Mouse (Mus musculus): ENCODE data around the gene Fhl1.

DNA sequence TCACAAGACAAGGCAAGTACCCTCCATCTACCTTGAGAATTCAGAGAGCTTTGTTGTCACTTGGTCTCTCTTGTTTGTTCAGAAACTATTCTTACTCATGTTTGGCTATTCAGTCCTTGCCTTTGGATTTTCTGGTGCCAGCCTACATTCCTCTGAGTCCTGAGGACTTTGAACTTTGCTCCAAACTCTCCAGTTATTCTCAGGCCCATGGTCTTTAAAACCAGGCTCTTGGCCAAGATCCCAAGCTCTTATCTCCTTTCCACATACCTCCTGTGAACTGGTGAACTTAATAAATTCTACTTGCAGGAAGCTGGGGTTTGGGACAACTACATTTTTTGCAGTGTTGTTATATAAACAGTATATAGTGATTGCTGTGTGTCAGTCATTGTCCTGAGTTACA is 38.3 kb downstream of the Fhl1 start:
- TF ChIP-seq EP300 (IDR thresholded peaks at IDR 0.05), result peak; percentile 84
- TF ChIP-seq CTCF (IDR thresholded peaks at IDR 0.05), result no peak

All from lung, postnatal 0 days (tissue).